Mouse (Mus musculus) hindbrain, embryonic 11.5 days (tissue): ENCODE data around the gene Cmpk2. TPM values are rescaled to one million over a fixed set of nuclear protein-coding genes. Genes with fewer than 3 reads are reported as not detected.
A peak's percentile ranks its signal among the peaks of the same experiment; 100 is the strongest.
"Not testable (repeated sequence)": the region's sequence is repeated elsewhere in the genome, so short reads cannot be mapped to it uniquely, and the experiment has no call there.

Experiments used
- ATAC-seq: fragments of 200-750 bp; cut with Nextera tagmentation; 2 replicates; pipeline ENCODE4 v1.8.0; 2017; ENCODE audit warnings: mild to moderate bottlenecking, moderate TSS enrichment, moderate library complexity; ENCODE audit not compliant: low FRiP score
- DNase-seq: peaks from one replicate; pipeline ENCODE4 v3.0.0-alpha.2; 2015; ENCODE audit warnings: low spot score
- H3K27ac ChIP-seq: fragments of 300-500 bp; sonication (generic); 2 replicates; pipeline ENCODE4 v1.5.1; 2014; ENCODE audit warnings: mild to moderate bottlenecking, low read depth, low read length
- H3K27me3 ChIP-seq: fragments of 300-500 bp; sonication (generic); 2 replicates; pipeline ENCODE4 v1.6.1; 2014; ENCODE audit warnings: mild to moderate bottlenecking, low read length, moderate library complexity, mixed read lengths; ENCODE audit not compliant: control insufficient read depth, insufficient read depth
- H3K36me3 ChIP-seq: fragments of 300-500 bp; sonication (generic); 2 replicates; pipeline ENCODE4 v1.6.1; 2014; ENCODE audit warnings: mild to moderate bottlenecking, low read length, moderate library complexity, mixed read lengths; ENCODE audit not compliant: control insufficient read depth, insufficient read depth
- H3K4me1 ChIP-seq: fragments of 300-500 bp; sonication (generic); replicated peaks from 2 replicates; pipeline ENCODE4 v1.6.1; 2014; ENCODE audit warnings: low read length, mixed read lengths; ENCODE audit not compliant: control insufficient read depth, insufficient read depth
- H3K4me2 ChIP-seq: fragments of 300-500 bp; sonication (generic); replicated peaks from 2 replicates; pipeline ENCODE4 v1.6.1; 2014; ENCODE audit warnings: mild to moderate bottlenecking, low read depth, low read length
- H3K4me3 ChIP-seq: fragments of 300-500 bp; sonication (generic); 2 replicates; pipeline ENCODE4 v1.5.1; 2014; ENCODE audit warnings: low read depth, low read length
- H3K9ac ChIP-seq: fragments of 300-500 bp; sonication (generic); 2 replicates; pipeline ENCODE4 v1.6.1; 2014; ENCODE audit warnings: low read depth, low read length
- H3K9me3 ChIP-seq: fragments of 300-500 bp; sonication (generic); 2 replicates; pipeline ENCODE4 v1.6.1; 2016; ENCODE audit warnings: low read length; ENCODE audit not compliant: control insufficient read depth
- WGBS: fragments of 180-500 bp; shearing (Covaris S2); extraction: QIAGEN DNeasy Blood & Tissue Kit; methylation state at CpG from one replicate; pipeline ENCODE4 v1.1.7; 2014; 5-methylcytosine and 5-hydroxymethylcytosine counted together
- polyA plus RNA-seq: library from polyadenylated mRNA; unstranded; fragments of >200 nt; fragmentation: Nextera tagmentation; extraction: Ambion mirVana; gene quantifications from 2 replicates; pipeline ENCODE4 v1.2.1, GENCODE M21; 2014

Cmpk2 gene
- polyA plus RNA-seq, 1 experiment from 2014 or later = 8.8 TPM

GRCm38 (mm10) chr12:26471376-26471775, 2.4 kb downstream of the Cmpk2 start:
- DNase-seq = no peak

GRCm38 (mm10) chr12:26472770-26473481, 3.9 kb downstream of the Cmpk2 start:
- no peaks in the 10 kb centered on the region for H3K36me3 ChIP-seq
- H3K4me3 ChIP-seq = no peak overlapping the region
- H3K27ac ChIP-seq = no peak overlapping the region; the same call in 1 of the 2 replicates
- no peak for DNase-seq
- H3K9me3 ChIP-seq = no peaks in the 10 kb centered on the region
- H3K9ac ChIP-seq = no peak overlapping the region
- no peaks in the 10 kb centered on the region for H3K27me3 ChIP-seq
- 0 out of 2 replicates have a peak, but pooled peaks cover 4% of the 10 kb centered on the region for H3K4me1 ChIP-seq
- no peak overlapping the region for H3K4me2 ChIP-seq
- 85% methylated on average over 3 of the region's 3 CpGs for WGBS
- no peak for ATAC-seq

More at GRCm38 (mm10) chr12:26471376-26471775, 2.4 kb downstream of the Cmpk2 start:
- H3K27me3 ChIP-seq = no peaks in the 10 kb centered on the region
- no peaks in the 10 kb centered on the region for H3K9me3 ChIP-seq
- no peak overlapping the region for H3K9ac ChIP-seq
- 58% methylated on average over 3 of the region's 3 CpGs for whole genome bisulfite sequencing
- ATAC-seq = no peak
- no peaks in the 10 kb centered on the region for H3K36me3 ChIP-seq
- H3K4me3 ChIP-seq = no peak overlapping the region
- H3K27ac ChIP-seq = no peak overlapping the region
- no peak overlapping the region for H3K4me2 ChIP-seq
- H3K4me1 ChIP-seq = 0 out of 2 replicates have a peak, but pooled peaks cover 4% of the 10 kb centered on the region

GRCm38 (mm10) chr12:26473746-26474145, 4.7 kb downstream of the Cmpk2 start:
- Histone ChIP-seq H3K4me3 (no peak overlapping the region), H3K9ac (no peak overlapping the region), H3K9me3 (no peaks in the 10 kb centered on the region), H3K36me3 (no peaks in the 10 kb centered on the region), H3K4me1 (0 out of 2 replicates have a peak, but pooled peaks cover 4% of the 10 kb centered on the region), H3K4me2 (no peak overlapping the region), H3K27me3 (no peaks in the 10 kb centered on the region), H3K27ac (no peak overlapping the region)
- 87% methylated on average over 6 of the region's 6 CpGs for WGBS
- no peak for DNase-seq
- no peak for ATAC-seq

GRCm38 (mm10) chr12:26477198-26477597, 8.2 kb downstream of the Cmpk2 start:
- no peaks in the 10 kb centered on the region for H3K9me3 ChIP-seq
- DNase-seq = no peak

GRCm38 (mm10) chr12:26478196-26479004, 9.4 kb downstream of the Cmpk2 start:
- WGBS = 90% methylated on average over 18 of the region's 18 CpGs
- H3K9me3 ChIP-seq = no peaks in the 10 kb centered on the region
- no peaks in the 10 kb centered on the region for H3K36me3 ChIP-seq
- H3K4me1 ChIP-seq = no peaks in the 10 kb centered on the region
- H3K9ac ChIP-seq = no peak overlapping the region
- ATAC-seq (no peak), DNase-seq (no peak)
- no peak overlapping the region for H3K27ac ChIP-seq
- H3K4me2 ChIP-seq = no peak overlapping the region
- H3K4me3 ChIP-seq = no peak overlapping the region
- H3K27me3 ChIP-seq = no peaks in the 10 kb centered on the region

More at GRCm38 (mm10) chr12:26477198-26477597, 8.2 kb downstream of the Cmpk2 start:
- Histone ChIP-seq H3K36me3 (no peaks in the 10 kb centered on the region), H3K9ac (no peak overlapping the region), H3K4me3 (no peak overlapping the region), H3K27ac (no peak overlapping the region), H3K4me2 (no peak overlapping the region), H3K4me1 (no peaks in the 10 kb centered on the region), H3K27me3 (no peaks in the 10 kb centered on the region)
- no peak for ATAC-seq
- WGBS = 81% methylated on average over 5 of the region's 5 CpGs

GRCm38 (mm10) chr12:26485738-26486580, 17.0 kb downstream of the Cmpk2 start:
- 89% methylated on average over 12 of the region's 12 CpGs for WGBS
- H3K27me3 ChIP-seq, H3K4me3 ChIP-seq, DNase-seq, H3K4me2 ChIP-seq, H3K9ac ChIP-seq, H3K27ac ChIP-seq, H3K4me1 ChIP-seq, H3K36me3 ChIP-seq, ATAC-seq, H3K9me3 ChIP-seq: not testable (repeated sequence)

GRCm38 (mm10) chr12:26487874-26488616, 19.0 kb downstream of the Cmpk2 start:
- H3K27ac ChIP-seq = no peak overlapping the region
- no peak overlapping the region for H3K9ac ChIP-seq
- 53% methylated on average over 14 of the region's 14 CpGs for WGBS
- no peak; the same call in 1 of the 2 replicates for ATAC-seq
- no peaks in the 10 kb centered on the region for H3K27me3 ChIP-seq
- no peaks in the 10 kb centered on the region for H3K36me3 ChIP-seq
- no peak overlapping the region for H3K4me2 ChIP-seq
- peak; percentile 64 for DNase-seq
- no peaks in the 10 kb centered on the region for H3K4me1 ChIP-seq
- no peaks in the 10 kb centered on the region for H3K9me3 ChIP-seq
- H3K4me3 ChIP-seq = no peak overlapping the region
